Mouse (Mus musculus) lung, postnatal 25 days (tissue): ENCODE data around the gene Trim9.
A peak's percentile ranks its signal among the peaks of the same experiment; 100 is the strongest.

Experiments
- DNase-seq: peaks from one replicate; pipeline ENCODE4 v3.0.0; 2022; ENCODE audit warnings: low spot score

The Trim9 gene

GRCm38 (mm10) chr12:70347202-70347841 is at the start of gene Trim9:
Trim9 (minus strand) TSS chr12:70347614.
- DNase-seq = peak; percentile 91

- no peak for DNase-seq
Measured at GRCm38 (mm10) chr12:70395061-70395460, 47.6 kb upstream of the Trim9 start.

GRCm38 (mm10) chr12:70391236-70391635 is 43.8 kb upstream of the Trim9 start:
- no peak for DNase-seq

GRCm38 (mm10) chr12:70374976-70375375 is 27.6 kb upstream of the Trim9 start:
- no peak for DNase-seq

- no peak for DNase-seq
Measured at GRCm38 (mm10) chr12:70372874-70373273, 25.5 kb upstream of the Trim9 start.

- DNase-seq = no peak
Measured at GRCm38 (mm10) chr12:70369348-70369747, 21.9 kb upstream of the Trim9 start.

GRCm38 (mm10) chr12:70368820-70369219 is 21.4 kb upstream of the Trim9 start:
- DNase-seq = no peak

DNA sequence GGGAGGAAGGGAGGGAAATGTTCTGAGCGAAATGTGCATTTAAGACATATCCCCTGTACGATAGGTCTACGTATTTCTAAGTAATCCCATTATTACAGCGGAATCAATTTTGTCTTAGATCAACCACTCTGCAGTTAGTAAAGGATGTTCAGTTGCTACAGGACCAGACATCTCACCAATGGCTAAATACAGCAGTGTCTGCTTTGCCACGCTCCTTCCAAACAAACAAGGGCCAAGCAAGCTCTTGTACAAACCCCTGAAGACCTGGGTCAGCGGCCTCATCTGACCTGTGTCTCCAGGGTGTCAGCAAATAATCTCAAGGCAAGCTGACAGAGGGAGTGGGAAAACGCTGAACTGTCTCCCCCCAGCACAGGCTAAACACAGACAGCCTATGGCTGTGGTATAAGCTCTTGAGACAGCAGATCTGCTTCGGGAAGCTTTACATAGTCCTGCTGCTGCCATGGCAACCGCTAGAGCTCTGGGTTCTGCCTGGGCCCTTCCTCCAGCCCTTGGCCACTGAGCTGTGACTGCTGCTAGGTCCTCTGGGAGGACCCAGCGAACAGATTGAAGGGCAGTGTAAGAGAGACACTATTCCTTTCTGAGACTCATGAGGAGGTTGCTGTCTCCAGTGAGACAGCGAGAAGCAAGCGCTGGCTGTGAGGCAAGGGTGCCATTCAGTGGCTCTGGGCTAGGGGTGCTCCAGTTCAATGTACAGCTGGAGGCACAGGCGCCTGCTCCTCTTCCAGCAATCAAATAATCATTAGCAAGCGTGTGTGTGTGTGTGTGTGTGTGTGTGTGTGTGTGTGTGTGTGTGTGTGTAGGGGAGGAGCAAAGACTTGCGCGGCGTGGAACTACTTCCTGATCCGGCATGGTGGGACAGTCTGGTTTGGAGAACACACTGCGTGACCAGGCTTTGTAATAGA is 20.2 kb upstream of the Trim9 start:
- DNase-seq = no peak

DNA sequence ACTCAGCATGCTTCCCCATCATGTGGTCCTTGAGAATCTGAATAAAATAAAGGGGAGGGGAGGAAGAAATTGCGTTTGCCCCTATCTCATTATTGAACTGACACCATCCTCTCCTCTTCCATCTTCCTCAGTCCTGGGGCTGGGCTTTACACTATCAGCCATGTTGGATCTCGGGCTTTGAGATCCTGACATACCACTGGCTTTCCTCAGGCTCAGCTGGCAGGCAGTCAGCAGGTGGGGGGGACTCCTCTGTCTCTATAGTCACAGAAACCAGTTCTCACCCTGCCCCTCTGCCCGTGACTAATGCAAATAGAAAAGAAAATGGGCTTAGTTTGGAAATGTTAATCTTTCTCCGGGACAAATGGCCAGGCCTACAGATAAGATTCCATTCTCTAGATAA is 15.6 kb upstream of the Trim9 start:
- no peak for DNase-seq

DNA sequence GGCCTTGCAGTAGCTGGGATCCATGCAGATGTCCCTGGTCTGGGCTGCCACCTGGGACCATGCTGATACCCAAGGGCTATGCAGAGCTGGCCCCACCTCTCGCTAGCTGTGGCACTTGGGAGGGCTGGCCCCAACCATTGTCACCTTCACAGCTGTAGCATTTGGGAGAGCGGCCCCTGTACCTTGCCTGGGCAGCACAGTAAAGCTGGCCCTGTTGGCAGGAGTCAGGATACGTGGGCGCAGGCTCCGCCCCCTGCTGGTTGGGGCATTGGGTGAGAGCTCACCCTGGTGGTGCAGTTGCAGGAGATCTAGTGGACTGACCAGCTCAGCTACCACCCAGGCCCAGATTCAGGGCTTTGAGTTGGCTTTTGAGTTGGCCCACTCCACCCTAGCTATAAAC is 12.9 kb upstream of the Trim9 start:
- DNase-seq = no peak

- DNase-seq = no peak
Measured at GRCm38 (mm10) chr12:70359443-70359842, 12.0 kb upstream of the Trim9 start.

DNA sequence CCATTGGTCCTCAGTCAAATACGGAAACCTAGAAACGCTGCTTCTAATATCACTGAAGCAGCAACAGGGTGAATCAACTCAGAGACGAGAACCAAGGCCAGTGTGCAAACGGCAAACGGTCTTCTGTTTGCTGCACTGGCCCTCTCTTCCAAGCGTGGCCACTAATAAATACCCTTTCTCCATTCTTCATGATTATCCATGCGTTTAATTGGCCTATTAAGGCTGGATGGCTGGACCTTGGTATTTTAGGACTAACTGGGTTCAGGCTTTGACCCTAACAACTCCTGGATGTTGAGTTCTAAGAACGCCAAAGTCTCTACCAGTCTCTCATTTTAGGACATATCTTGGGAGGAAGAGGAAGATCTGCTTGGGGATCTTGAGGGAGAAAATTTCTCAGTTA is 7.5 kb upstream of the Trim9 start:
- no peak for DNase-seq

- DNase-seq = no peak
Measured at GRCm38 (mm10) chr12:70350490-70350889, 3.1 kb upstream of the Trim9 start.

DNA sequence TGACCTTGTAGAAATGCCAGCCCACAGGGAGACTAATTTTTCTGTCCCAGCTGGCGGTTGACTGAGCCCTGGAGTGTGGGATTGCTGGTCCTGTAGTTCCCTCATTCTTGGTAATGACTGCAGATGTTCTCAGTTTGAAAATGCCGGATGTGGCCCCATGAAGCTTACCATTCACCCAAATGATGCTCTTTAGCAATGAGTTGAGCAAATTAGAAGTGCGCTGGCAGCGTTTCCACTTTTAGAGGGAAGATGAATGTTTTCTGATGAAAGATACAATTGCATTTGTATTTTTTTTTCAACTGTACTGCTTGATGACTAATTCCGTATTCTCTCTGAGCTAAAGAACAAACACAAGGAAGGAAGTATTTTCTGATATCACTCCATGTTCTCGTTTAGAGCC is 2.4 kb upstream of the Trim9 start:
- no peak for DNase-seq

DNA sequence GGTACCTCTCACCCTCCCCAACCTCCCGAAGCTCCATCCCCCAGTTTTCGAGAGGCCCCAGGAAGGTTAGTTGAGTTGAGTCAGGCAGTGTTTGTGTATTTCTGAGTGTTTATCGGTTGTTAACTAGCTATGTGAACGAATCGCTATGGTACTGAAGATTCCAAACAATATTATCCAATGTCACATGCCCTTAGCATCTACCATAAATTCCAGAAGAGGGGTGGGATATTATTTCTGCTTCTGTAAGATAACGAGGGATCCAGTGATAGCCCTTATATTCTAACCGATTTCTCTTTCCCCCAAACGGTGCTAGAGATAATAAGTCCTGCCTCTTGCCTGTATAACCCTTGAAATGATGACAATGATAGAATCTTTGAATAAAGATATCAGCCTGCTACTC is 612 bp upstream of the Trim9 start:
- DNase-seq = no peak

GRCm38 (mm10) chr12:70346139-70347026 is 1.0 kb downstream of the Trim9 start:
- DNase-seq = no peak

- no peak for DNase-seq
Measured at GRCm38 (mm10) chr12:70345531-70346138, 1.8 kb downstream of the Trim9 start.

- DNase-seq = no peak
Measured at GRCm38 (mm10) chr12:70335176-70335575, 12.2 kb downstream of the Trim9 start.

- DNase-seq = no peak
Measured at GRCm38 (mm10) chr12:70333253-70333805, 14.1 kb downstream of the Trim9 start.

DNA sequence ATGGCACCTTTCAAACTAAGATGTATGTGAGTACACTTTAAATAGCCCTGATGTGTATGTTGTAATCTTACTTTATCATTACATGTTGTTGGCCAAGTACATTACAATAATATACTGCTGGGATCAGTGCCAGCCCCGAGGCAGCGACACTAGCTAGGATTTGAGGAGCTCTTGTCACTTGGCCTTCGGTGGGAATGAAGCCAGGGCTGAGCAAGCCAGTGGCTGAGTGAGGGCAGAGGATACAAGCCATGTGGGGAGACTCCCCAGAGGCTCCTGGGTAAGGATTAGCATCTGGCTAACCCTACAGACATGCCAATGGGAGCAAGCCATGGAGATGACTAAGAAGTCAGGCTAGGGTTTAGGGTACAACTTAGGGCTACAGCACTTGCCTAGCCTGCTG is 18.4 kb downstream of the Trim9 start:
- no peak for DNase-seq

- DNase-seq = no peak
Measured at GRCm38 (mm10) chr12:70326956-70327355, 20.5 kb downstream of the Trim9 start.

- DNase-seq = no peak
Measured at GRCm38 (mm10) chr12:70326393-70326792, 21.0 kb downstream of the Trim9 start.
